Mouse (Mus musculus) limb, embryonic 14.5 days (tissue): ENCODE measurements at regions not wholly inside any gene's neighbourhood (a gene's known extent, or its start where the extent isn't known, plus 50 kb on each side); places are given as distances from the start of the nearest gene placed in this dataset.

Experiments used
- ATAC-seq: fragments of 200-750 bp; cut with Nextera tagmentation; 2 replicates; pipeline ENCODE4 v1.8.0; 2017; ENCODE audit warnings: low read depth, moderate number of reproducible peaks, moderate TSS enrichment; ENCODE audit not compliant: low FRiP score
- DNase-seq: peaks from one replicate; pipeline ENCODE4 v3.0.0-alpha.2; 2015; ENCODE audit warnings: low spot score
- H3K27ac ChIP-seq: fragments of 300-500 bp; sonication (generic); replicated peaks from 2 replicates; pipeline ENCODE4 v1.5.1; 2014; ENCODE audit warnings: low read depth, mild to moderate bottlenecking, low read length, moderate library complexity, mixed read lengths
- H3K27me3 ChIP-seq: fragments of 300-500 bp; sonication (generic); 2 replicates; pipeline ENCODE4 v1.6.1; 2014; ENCODE audit warnings: low read length, mixed read lengths; ENCODE audit not compliant: control insufficient read depth, insufficient read depth
- H3K36me3 ChIP-seq: fragments of 300-500 bp; sonication (generic); 2 replicates; pipeline ENCODE4 v1.6.1; 2014; ENCODE audit warnings: mild to moderate bottlenecking, low read length, moderate library complexity, mixed read lengths; ENCODE audit not compliant: control insufficient read depth, insufficient read depth
- H3K4me1 ChIP-seq: fragments of 300-500 bp; sonication (generic); 2 replicates; pipeline ENCODE4 v1.6.1; 2014; ENCODE audit warnings: antibody characterized with exemption, low read length, mixed read lengths; ENCODE audit not compliant: control insufficient read depth, insufficient read depth
- H3K4me2 ChIP-seq: fragments of 300-500 bp; sonication (generic); replicated peaks from 2 replicates; pipeline ENCODE4 v1.6.1; 2014; ENCODE audit warnings: low read depth, mild to moderate bottlenecking, low read length, moderate library complexity; ENCODE audit not compliant: severe bottlenecking
- H3K4me3 ChIP-seq: fragments of 300-500 bp; sonication (generic); replicated peaks from 2 replicates; pipeline ENCODE4 v1.5.1; 2014; ENCODE audit warnings: low read length
- H3K9ac ChIP-seq: fragments of 300-500 bp; sonication (generic); 2 replicates; pipeline ENCODE4 v1.6.1; 2014; ENCODE audit warnings: mild to moderate bottlenecking, low read depth, low read length, moderate library complexity; ENCODE audit not compliant: severe bottlenecking
- H3K9me3 ChIP-seq: fragments of 300-500 bp; sonication (generic); 2 replicates; pipeline ENCODE4 v1.6.1; 2016; ENCODE audit warnings: low read length; ENCODE audit not compliant: control insufficient read depth
- POLR2A ChIP-seq: fragments of 200-500 bp; IDR thresholded peaks from 2 replicates; pipeline ENCODE4 v1.8.0; 2012; ENCODE audit warnings: inconsistent platforms, mild to moderate bottlenecking, moderate library complexity, borderline replicate concordance; ENCODE audit not compliant: insufficient read depth, insufficient read length; ENCODE audit errors: extremely low read depth
- WGBS: fragments of 180-500 bp; shearing (Covaris S2); extraction: QIAGEN DNeasy Blood & Tissue Kit; methylation state at CpG from one replicate; pipeline ENCODE4 v1.1.7; 2014; 5-methylcytosine and 5-hydroxymethylcytosine counted together

DNA sequence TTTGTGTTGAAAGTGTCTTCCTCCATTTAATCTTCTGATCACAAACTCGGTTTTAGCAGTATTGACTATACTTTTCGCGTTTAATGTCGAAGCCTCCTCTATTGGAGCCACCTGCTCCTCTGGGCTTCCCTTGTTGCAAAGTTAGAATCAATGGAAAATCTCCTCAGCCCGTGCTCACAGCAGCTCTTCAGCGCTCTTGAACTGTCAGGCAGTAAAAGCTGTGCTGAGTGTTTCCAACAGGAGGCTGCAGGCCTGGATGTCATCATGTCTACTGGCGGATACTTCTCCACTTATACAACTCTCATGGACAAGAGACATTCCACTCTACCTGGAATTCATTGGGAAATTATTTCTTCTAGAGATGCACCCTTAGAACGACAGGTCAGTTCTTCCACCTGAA is 380.4 kb upstream of the Crim1 start:
- H3K27me3 ChIP-seq = no peaks in the 10 kb centered on the region
- no peak overlapping the region for H3K4me3 ChIP-seq
- ATAC-seq = no peak
- no peaks in the 10 kb centered on the region for H3K9me3 ChIP-seq
- no peaks in the 10 kb centered on the region for H3K36me3 ChIP-seq
- no peak overlapping the region for H3K27ac ChIP-seq
- 80% methylated on average over 8 of the region's 8 CpGs for WGBS
- no peak overlapping the region for H3K9ac ChIP-seq
- no peaks in the 10 kb centered on the region for H3K4me1 ChIP-seq
- H3K4me2 ChIP-seq = no peak overlapping the region
- no peak for TF ChIP-seq POLR2A
- DNase-seq = no peak

DNA sequence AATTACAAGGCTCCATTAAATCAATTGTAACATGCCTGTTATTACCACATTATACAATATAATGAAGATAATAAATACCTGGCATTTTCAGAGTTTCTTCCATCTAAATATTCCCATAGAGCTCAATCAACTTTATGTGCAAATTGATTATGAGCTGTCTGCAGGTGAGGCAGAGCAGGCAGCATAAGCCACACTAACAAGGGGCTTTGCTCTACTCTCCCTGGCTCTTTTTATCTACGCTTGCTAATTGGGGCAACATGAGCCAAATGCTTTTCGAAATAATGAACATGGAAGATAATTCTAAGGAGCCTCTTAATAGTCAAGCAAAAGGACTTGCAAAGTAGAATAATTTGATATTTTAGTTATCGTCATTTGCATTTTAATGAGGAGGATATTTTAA is 356.1 kb upstream of the Crim1 start:
- ATAC-seq (no peak), DNase-seq (no peak)
- Histone ChIP-seq H3K27me3 (no peaks in the 10 kb centered on the region), H3K4me3 (no peak overlapping the region), H3K4me1 (no peaks in the 10 kb centered on the region), H3K9ac (no peak overlapping the region), H3K36me3 (no peaks in the 10 kb centered on the region), H3K4me2 (no peak overlapping the region), H3K27ac (no peak overlapping the region), H3K9me3 (no peaks in the 10 kb centered on the region)
- 73% methylated on average over 3 of the region's 3 CpGs for WGBS
- TF ChIP-seq POLR2A = no peak

- WGBS = 87% methylated on average over 3 of the region's 3 CpGs
- Histone ChIP-seq H3K36me3 (no peaks in the 10 kb centered on the region), H3K27me3 (no peaks in the 10 kb centered on the region), H3K9ac (no peak overlapping the region), H3K9me3 (no peaks in the 10 kb centered on the region), H3K4me1 (no peaks in the 10 kb centered on the region), H3K27ac (no peak overlapping the region), H3K4me3 (no peak overlapping the region), H3K4me2 (no peak overlapping the region)
- ATAC-seq (no peak), DNase-seq (no peak)
- TF ChIP-seq POLR2A = no peak
Measured at GRCm38 (mm10) chr17:77874497-77874896, 325.6 kb upstream of the Crim1 start.

GRCm38 (mm10) chr17:77877016-77877415 is 323.0 kb upstream of the Crim1 start:
- DNase-seq = no peak
- Histone ChIP-seq H3K36me3 (no peaks in the 10 kb centered on the region), H3K9ac (no peak overlapping the region), H3K27ac (no peak overlapping the region), H3K4me2 (no peak overlapping the region), H3K9me3 (no peaks in the 10 kb centered on the region), H3K4me1 (no peaks in the 10 kb centered on the region), H3K27me3 (no peaks in the 10 kb centered on the region), H3K4me3 (no peak overlapping the region)
- no peak for TF ChIP-seq POLR2A
- no peak for ATAC-seq
- 46% methylated on average over 2 of the region's 2 CpGs for WGBS

GRCm38 (mm10) chr17:77885150-77885549 is 314.9 kb upstream of the Crim1 start:
- 81% methylated on average over 2 of the region's 2 CpGs for WGBS

GRCm38 (mm10) chr17:77889147-77889546 is 310.9 kb upstream of the Crim1 start:
- 35% methylated on average over 2 of the region's 2 CpGs for WGBS
- TF ChIP-seq POLR2A = no peak
- no peak overlapping the region for H3K9ac ChIP-seq
- H3K4me3 ChIP-seq = no peak overlapping the region
- H3K4me2 ChIP-seq = no peak overlapping the region
- H3K27me3 ChIP-seq = no peaks in the 10 kb centered on the region
- no peaks in the 10 kb centered on the region for H3K4me1 ChIP-seq
- ATAC-seq (no peak), DNase-seq (peak; percentile 14)
- H3K9me3 ChIP-seq = no peaks in the 10 kb centered on the region
- no peaks in the 10 kb centered on the region for H3K36me3 ChIP-seq
- H3K27ac ChIP-seq = no peak overlapping the region

More at GRCm38 (mm10) chr17:77885150-77885549, 314.9 kb upstream of the Crim1 start:
- H3K9me3 ChIP-seq = no peaks in the 10 kb centered on the region
- H3K4me1 ChIP-seq = no peaks in the 10 kb centered on the region
- H3K27ac ChIP-seq = no peak overlapping the region
- ATAC-seq = no peak
- no peak for TF ChIP-seq POLR2A
- no peaks in the 10 kb centered on the region for H3K36me3 ChIP-seq
- no peak overlapping the region for H3K4me3 ChIP-seq
- H3K4me2 ChIP-seq = no peak overlapping the region
- no peaks in the 10 kb centered on the region for H3K27me3 ChIP-seq
- no peak for DNase-seq
- H3K9ac ChIP-seq = no peak overlapping the region
